Mouse (Mus musculus) forebrain, embryonic 13.5 days (tissue): ENCODE results near the gene 1600014C23Rik. TPM values are rescaled to one million over a fixed set of nuclear protein-coding genes. Genes with fewer than 3 reads are reported as not detected.

Source experiments
- ATAC-seq: fragments of 200-750 bp; cut with Nextera tagmentation; 2 replicates; pipeline ENCODE4 v1.8.0; 2017
- H3K27ac ChIP-seq: fragments of 300-500 bp; sonication (generic); 2 replicates; pipeline ENCODE4 v1.5.1; 2015; ENCODE audit warnings: inconsistent platforms, mild to moderate bottlenecking, moderate library complexity
- H3K27me3 ChIP-seq: fragments of 300-500 bp; sonication (generic); 2 replicates; pipeline ENCODE4 v1.6.1; 2015; ENCODE audit warnings: mild to moderate bottlenecking, inconsistent platforms
- H3K36me3 ChIP-seq: fragments of 300-500 bp; sonication (generic); 2 replicates; pipeline ENCODE4 v1.6.1; 2015; ENCODE audit warnings: mild to moderate bottlenecking, inconsistent platforms; ENCODE audit not compliant: poor library complexity, severe bottlenecking
- H3K4me1 ChIP-seq: fragments of 300-500 bp; sonication (generic); 2 replicates; pipeline ENCODE4 v1.6.1; 2015; ENCODE audit warnings: inconsistent platforms
- H3K4me2 ChIP-seq: fragments of 300-500 bp; sonication (generic); 2 replicates; pipeline ENCODE4 v1.6.1; 2015; ENCODE audit warnings: inconsistent platforms, mild to moderate bottlenecking, moderate library complexity
- H3K4me3 ChIP-seq: fragments of 300-500 bp; sonication (generic); 2 replicates; pipeline ENCODE4 v1.5.1; 2015; ENCODE audit warnings: mild to moderate bottlenecking, inconsistent platforms
- H3K9ac ChIP-seq: fragments of 300-500 bp; sonication (generic); 2 replicates; pipeline ENCODE4 v1.6.1; 2015; ENCODE audit warnings: mild to moderate bottlenecking, inconsistent platforms
- H3K9me3 ChIP-seq: fragments of 300-500 bp; sonication (generic); replicated peaks from 2 replicates; pipeline ENCODE4 v1.6.1; 2016; ENCODE audit warnings: inconsistent platforms
- WGBS: fragments of 180-500 bp; shearing (Covaris S2); methylation state at CpG from one replicate; pipeline ENCODE4 v1.1.7; 2015; 5-methylcytosine and 5-hydroxymethylcytosine counted together
- polyA plus RNA-seq: library from polyadenylated mRNA; unstranded; fragments of >200 nt; fragmentation: Nextera tagmentation; extraction: Ambion mirVana; gene quantifications from 2 replicates; pipeline ENCODE4 v1.2.1, GENCODE M21; 2015

Gene 1600014C23Rik
- polyA plus RNA-seq, 1 experiment from 2014 or later: 0.48 TPM

- Histone ChIP-seq H3K36me3 (peaks cover 33% of the 10 kb centered on the region), H3K9me3 (no peaks in the 10 kb centered on the region), H3K4me3 (no peak overlapping the region), H3K4me2 (no peak overlapping the region), H3K4me1 (no peaks in the 10 kb centered on the region), H3K27ac (no peak overlapping the region), H3K27me3 (no peaks in the 10 kb centered on the region), H3K9ac (no peak overlapping the region)
- 92% methylated on average over 9 of the region's 9 CpGs for WGBS
- ATAC-seq: no peak
Observed at GRCm38 (mm10) chr17:45696981-45697380, 36.7 kb downstream of the 1600014C23Rik start.

- H3K36me3 ChIP-seq: peaks cover 33% of the 10 kb centered on the region
- no peaks in the 10 kb centered on the region for H3K9me3 ChIP-seq
- no peak overlapping the region for H3K4me2 ChIP-seq
- H3K4me1 ChIP-seq: no peaks in the 10 kb centered on the region
- no peak overlapping the region for H3K9ac ChIP-seq
- no peaks in the 10 kb centered on the region for H3K27me3 ChIP-seq
- 79% methylated on average over 23 of the region's 23 CpGs for WGBS
- ATAC-seq: no peak
- H3K27ac ChIP-seq: no peak overlapping the region
- H3K4me3 ChIP-seq: no peak overlapping the region
Observed at GRCm38 (mm10) chr17:45695227-45696120, 38.2 kb downstream of the 1600014C23Rik start.

GRCm38 (mm10) chr17:45693812-45694565, 39.7 kb downstream of the 1600014C23Rik start:
- peaks cover 24% of the 10 kb centered on the region for H3K36me3 ChIP-seq
- H3K4me1 ChIP-seq: no peaks in the 10 kb centered on the region
- no peak overlapping the region for H3K9ac ChIP-seq
- 84% methylated on average over 18 of the region's 18 CpGs for WGBS
- no peak overlapping the region for H3K4me2 ChIP-seq
- no peak overlapping the region for H3K27ac ChIP-seq
- no peaks in the 10 kb centered on the region for H3K9me3 ChIP-seq
- H3K27me3 ChIP-seq: no peaks in the 10 kb centered on the region
- ATAC-seq: no peak
- no peak overlapping the region for H3K4me3 ChIP-seq

GRCm38 (mm10) chr17:45692159-45692558, 41.5 kb downstream of the 1600014C23Rik start:
- Histone ChIP-seq H3K27me3 (no peaks in the 10 kb centered on the region), H3K36me3 (peaks cover 10% of the 10 kb centered on the region; the same call in 1 of the 2 replicates), H3K4me1 (peaks cover 6% of the 10 kb centered on the region), H3K9me3 (no peaks in the 10 kb centered on the region), H3K9ac (no peak overlapping the region), H3K4me3 (no peak overlapping the region), H3K27ac (no peak overlapping the region), H3K4me2 (no peak overlapping the region)
- WGBS: 94% methylated on average over 5 of the region's 5 CpGs
- no peak for ATAC-seq

- Histone ChIP-seq H3K4me3 (no peak overlapping the region), H3K4me2 (no peak overlapping the region), H3K27me3 (no peaks in the 10 kb centered on the region), H3K4me1 (peaks cover 14% of the 10 kb centered on the region), H3K9me3 (no peaks in the 10 kb centered on the region), H3K9ac (no peak overlapping the region), H3K27ac (no peak overlapping the region), H3K36me3 (no peaks in the 10 kb centered on the region)
- 88% methylated on average over 4 of the region's 4 CpGs for WGBS
- ATAC-seq: no peak
Observed at GRCm38 (mm10) chr17:45690044-45690443, 43.6 kb downstream of the 1600014C23Rik start.

- 89% methylated on average over 9 of the region's 9 CpGs for WGBS
- ATAC-seq: no peak
- no peak overlapping the region for H3K27ac ChIP-seq
- no peak overlapping the region for H3K9ac ChIP-seq
- H3K4me3 ChIP-seq: no peak overlapping the region
- peaks cover 23% of the 10 kb centered on the region for H3K4me1 ChIP-seq
- no peaks in the 10 kb centered on the region for H3K27me3 ChIP-seq
- H3K9me3 ChIP-seq: no peaks in the 10 kb centered on the region
- no peaks in the 10 kb centered on the region for H3K36me3 ChIP-seq
- H3K4me2 ChIP-seq: no peak overlapping the region
Observed at GRCm38 (mm10) chr17:45689120-45689519, 44.5 kb downstream of the 1600014C23Rik start.

- Histone ChIP-seq H3K27ac (peak within 1 kb of the TSS; percentile 89), H3K4me3 (peak within 1 kb of the TSS; percentile 83), H3K9me3 (no peaks in the 10 kb centered on the region), H3K27me3 (no peaks in the 10 kb centered on the region), H3K9ac (peak within 1 kb of the TSS; percentile 95), H3K4me2 (peak within 1 kb of the TSS; percentile 79), H3K4me1 (peaks cover 29% of the 10 kb centered on the region), H3K36me3 (no peaks in the 10 kb centered on the region)
- no peak; the same call in 1 of the 2 replicates for ATAC-seq
- 9% methylated on average over 12 of the region's 12 CpGs for WGBS
Observed at GRCm38 (mm10) chr17:45686716-45687115, 46.9 kb downstream of the 1600014C23Rik start, which contains the start of gene Tmem63b. TSS of gene Tmem63b (minus strand) at chr17:45686905.

GRCm38 (mm10) chr17:45686093-45686619, 47.5 kb downstream of the 1600014C23Rik start, which contains the start of gene Mrpl14:
TSS of gene Mrpl14 (plus strand) at chr17:45686322.
- ATAC-seq: peak; percentile 90
- H3K4me2 ChIP-seq: peak within 1 kb of the TSS; percentile 79
- H3K4me3 ChIP-seq: peak within 1 kb of the TSS; percentile 83
- peaks cover 29% of the 10 kb centered on the region for H3K4me1 ChIP-seq
- under 1% methylated on average over 29 of the region's 50 CpGs for WGBS
- H3K9ac ChIP-seq: peak within 1 kb of the TSS; percentile 95
- no peaks in the 10 kb centered on the region for H3K9me3 ChIP-seq
- H3K36me3 ChIP-seq: no peaks in the 10 kb centered on the region
- peak within 1 kb of the TSS; percentile 89 for H3K27ac ChIP-seq
- no peaks in the 10 kb centered on the region for H3K27me3 ChIP-seq

GRCm38 (mm10) chr17:45685171-45686092, 48.2 kb downstream of the 1600014C23Rik start:
- Histone ChIP-seq H3K36me3 (no peaks in the 10 kb centered on the region), H3K27me3 (no peaks in the 10 kb centered on the region), H3K4me1 (peaks cover 36% of the 10 kb centered on the region), H3K4me3 (peak overlapping the region; percentile 83), H3K9me3 (no peaks in the 10 kb centered on the region), H3K27ac (peak overlapping the region; percentile 89), H3K9ac (peak overlapping the region; percentile 95), H3K4me2 (peak overlapping the region; percentile 79)
- ATAC-seq: peak; percentile 50
- under 1% methylated on average over 58 of the region's 58 CpGs for WGBS

GRCm38 (mm10) chr17:45684667-45685131, 48.9 kb downstream of the 1600014C23Rik start:
- Histone ChIP-seq H3K27ac (peak overlapping the region; percentile 89), H3K4me2 (peak overlapping the region; percentile 79), H3K36me3 (no peaks in the 10 kb centered on the region), H3K9ac (peak overlapping the region; percentile 95), H3K27me3 (no peaks in the 10 kb centered on the region), H3K9me3 (no peaks in the 10 kb centered on the region), H3K4me1 (peaks cover 38% of the 10 kb centered on the region), H3K4me3 (peak overlapping the region; percentile 83)
- 0 out of 2 replicates have a peak, but pooled peaks have one; percentile 7 for ATAC-seq
- 23% methylated on average over 14 of the region's 14 CpGs for WGBS
